Mouse (Mus musculus): ENCODE results near the gene Il10. TPM values are rescaled to one million over a fixed set of nuclear protein-coding genes. Genes with fewer than 3 reads are reported as not detected.

The Il10 gene
- total RNA-seq (2014; fragmentation: Nextera tagmentation) (not detected in 2 replicates), total RNA-seq (2017) (not detected in 2 replicates)

GRCm38 (mm10) chr1:131019492-131020098 is at the start of gene Il10:
Gene Il10 (plus strand): TSS chr1:131019845.
- no peak for ATAC-seq (replicated peaks; ENCODE audit: low FRiP score, low TSS enrichment, poor library complexity, severe bottlenecking)

- peak; percentile 82 for ATAC-seq (replicated peaks; ENCODE audit: low FRiP score, low TSS enrichment, poor library complexity, severe bottlenecking)
These were observed 40.2 kb upstream of the Il10 start for GRCm38 (mm10) chr1:130979455-130979854.

GRCm38 (mm10) chr1:130984441-130984840 is 35.2 kb upstream of the Il10 start:
- ATAC-seq (replicated peaks; ENCODE audit: low FRiP score, low TSS enrichment, poor library complexity, severe bottlenecking) = no peak

- no peak for ATAC-seq (replicated peaks; ENCODE audit: low FRiP score, low TSS enrichment, poor library complexity, severe bottlenecking)
These were observed 32.6 kb upstream of the Il10 start for GRCm38 (mm10) chr1:130987001-130987400.

GRCm38 (mm10) chr1:130987418-130987817 is 32.2 kb upstream of the Il10 start:
- ATAC-seq (replicated peaks; ENCODE audit: low FRiP score, low TSS enrichment, poor library complexity, severe bottlenecking) = peak; percentile 40; the same call in 1 of the 2 replicates

GRCm38 (mm10) chr1:130989331-130989730 is 30.3 kb upstream of the Il10 start:
- ATAC-seq (replicated peaks; ENCODE audit: low FRiP score, low TSS enrichment, poor library complexity, severe bottlenecking) = no peak

GRCm38 (mm10) chr1:130990448-130990847 is 29.2 kb upstream of the Il10 start:
- ATAC-seq (replicated peaks; ENCODE audit: low FRiP score, low TSS enrichment, poor library complexity, severe bottlenecking) = peak; percentile 77

- no peak for ATAC-seq (replicated peaks; ENCODE audit: low FRiP score, low TSS enrichment, poor library complexity, severe bottlenecking)
These were observed 26.0 kb upstream of the Il10 start for GRCm38 (mm10) chr1:130993574-130994154.

GRCm38 (mm10) chr1:130995515-130995914 is 24.1 kb upstream of the Il10 start:
- ATAC-seq (replicated peaks; ENCODE audit: low FRiP score, low TSS enrichment, poor library complexity, severe bottlenecking) = no peak

- no peak for ATAC-seq (replicated peaks; ENCODE audit: low FRiP score, low TSS enrichment, poor library complexity, severe bottlenecking)
These were observed 23.3 kb upstream of the Il10 start for GRCm38 (mm10) chr1:130996356-130996755.

GRCm38 (mm10) chr1:130997441-130997840 is 22.2 kb upstream of the Il10 start:
- ATAC-seq (replicated peaks; ENCODE audit: low FRiP score, low TSS enrichment, poor library complexity, severe bottlenecking) = no peak

GRCm38 (mm10) chr1:130998321-130998720 is 21.3 kb upstream of the Il10 start:
- no peak for ATAC-seq (replicated peaks; ENCODE audit: low FRiP score, low TSS enrichment, poor library complexity, severe bottlenecking)

GRCm38 (mm10) chr1:130999708-131000107 is 19.9 kb upstream of the Il10 start:
- ATAC-seq (replicated peaks; ENCODE audit: low FRiP score, low TSS enrichment, poor library complexity, severe bottlenecking) = no peak

GRCm38 (mm10) chr1:131000296-131000695 is 19.3 kb upstream of the Il10 start:
- no peak for ATAC-seq (replicated peaks; ENCODE audit: low FRiP score, low TSS enrichment, poor library complexity, severe bottlenecking)

- ATAC-seq (replicated peaks; ENCODE audit: low FRiP score, low TSS enrichment, poor library complexity, severe bottlenecking) = no peak
These were observed 17.1 kb upstream of the Il10 start for GRCm38 (mm10) chr1:131002561-131002960.

- ATAC-seq (replicated peaks; ENCODE audit: low FRiP score, low TSS enrichment, poor library complexity, severe bottlenecking) = no peak
These were observed 16.4 kb upstream of the Il10 start for GRCm38 (mm10) chr1:131003037-131003922.

GRCm38 (mm10) chr1:131006069-131006468 is 13.6 kb upstream of the Il10 start:
- ATAC-seq (replicated peaks; ENCODE audit: low FRiP score, low TSS enrichment, poor library complexity, severe bottlenecking) = no peak

- peak; percentile 46; the same call in 1 of the 2 replicates for ATAC-seq (replicated peaks; ENCODE audit: low FRiP score, low TSS enrichment, poor library complexity, severe bottlenecking)
These were observed 9.2 kb upstream of the Il10 start for GRCm38 (mm10) chr1:131010201-131011153.

GRCm38 (mm10) chr1:131012494-131012893 is 7.2 kb upstream of the Il10 start:
- no peak for ATAC-seq (replicated peaks; ENCODE audit: low FRiP score, low TSS enrichment, poor library complexity, severe bottlenecking)
